Mouse (Mus musculus) large intestine, adult 2 months (tissue): ENCODE measurements around the gene Plekha6. TPM values are rescaled to one million over a fixed set of nuclear protein-coding genes. Genes with fewer than 3 reads are reported as not detected.

Source experiments
- DNase-seq: peaks from one replicate; pipeline ENCODE4 v3.0.0-alpha.2; 2012; ENCODE audit warnings: low read depth, low spot score
- WGBS: fragments of 180-500 bp; shearing (Covaris S2); methylation state at CpG from one replicate; pipeline ENCODE4 v1.1.7; 2018; 5-methylcytosine and 5-hydroxymethylcytosine counted together
- polyA plus RNA-seq: library from polyadenylated mRNA; depleted of rRNA; stranded (reverse); fragments of >200 nt; gene quantifications from 2 replicates; pipeline ENCODE4 v1.2.3, GENCODE M21; 2012

The Plekha6 gene
- polyA plus RNA-seq, 1 experiment, result 45.8 TPM

GRCm38 (mm10) chr1:133135808-133136207, 28.2 kb upstream of the Plekha6 start:
- no peak for DNase-seq
- WGBS, result 10% methylated on average over 5 of the region's 5 CpGs

DNA sequence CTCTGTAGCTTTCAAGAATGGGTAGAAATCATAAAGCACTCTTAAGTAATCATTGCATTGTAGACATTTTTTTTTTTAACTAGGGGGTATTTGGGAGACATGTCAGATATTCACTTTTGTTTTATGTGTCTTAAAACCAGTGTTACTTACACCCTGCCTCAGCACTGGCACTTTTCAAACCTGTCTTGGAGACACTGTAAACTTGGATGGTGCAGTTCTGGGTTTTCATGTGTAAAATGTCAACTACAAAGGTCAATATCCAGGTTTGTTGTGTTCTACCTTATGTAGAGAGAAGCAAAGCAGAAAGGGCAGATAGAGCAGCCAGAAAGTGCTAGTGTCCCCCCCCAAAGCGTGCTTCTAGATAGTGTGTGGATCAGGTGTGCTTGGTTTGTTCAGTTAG, 25.6 kb upstream of the Plekha6 start:
- WGBS, result 95% methylated on average over 1 of the region's 1 CpGs
- DNase-seq, result no peak

GRCm38 (mm10) chr1:133146014-133147009, 17.7 kb upstream of the Plekha6 start:
- 29% methylated on average over 22 of the region's 22 CpGs for WGBS
- DNase-seq, result peak; percentile 72

- no peak for DNase-seq
- 47% methylated on average over 5 of the region's 5 CpGs for WGBS
Measured at GRCm38 (mm10) chr1:133147324-133147723, 16.7 kb upstream of the Plekha6 start.

DNA sequence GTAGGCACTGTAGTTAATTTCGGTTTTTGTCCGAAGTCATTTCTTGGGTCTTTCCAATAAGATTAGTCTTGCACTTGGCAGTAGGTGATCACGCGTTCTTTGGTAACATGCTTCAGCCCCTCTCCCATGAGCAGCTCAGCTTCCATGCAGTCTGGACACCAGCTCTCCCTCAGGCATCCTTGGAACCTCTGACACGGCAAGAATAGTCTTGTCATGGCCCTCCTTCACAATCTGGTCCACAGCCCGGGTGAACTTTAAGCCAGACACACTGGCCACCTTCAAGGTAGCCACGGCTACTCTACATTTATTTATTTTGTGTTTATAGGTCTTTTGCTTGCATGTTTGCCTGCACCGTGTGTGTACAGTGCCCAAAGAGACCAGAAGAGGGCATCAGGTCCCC, 15.9 kb upstream of the Plekha6 start:
- DNase-seq, result no peak
- WGBS, result 93% methylated on average over 8 of the region's 8 CpGs

GRCm38 (mm10) chr1:133150556-133150955, 13.5 kb upstream of the Plekha6 start:
- 86% methylated on average over 2 of the region's 2 CpGs for WGBS
- no peak for DNase-seq

GRCm38 (mm10) chr1:133152213-133152612, 11.8 kb upstream of the Plekha6 start:
- WGBS, result 81% methylated on average over 3 of the region's 3 CpGs
- DNase-seq, result no peak

DNA sequence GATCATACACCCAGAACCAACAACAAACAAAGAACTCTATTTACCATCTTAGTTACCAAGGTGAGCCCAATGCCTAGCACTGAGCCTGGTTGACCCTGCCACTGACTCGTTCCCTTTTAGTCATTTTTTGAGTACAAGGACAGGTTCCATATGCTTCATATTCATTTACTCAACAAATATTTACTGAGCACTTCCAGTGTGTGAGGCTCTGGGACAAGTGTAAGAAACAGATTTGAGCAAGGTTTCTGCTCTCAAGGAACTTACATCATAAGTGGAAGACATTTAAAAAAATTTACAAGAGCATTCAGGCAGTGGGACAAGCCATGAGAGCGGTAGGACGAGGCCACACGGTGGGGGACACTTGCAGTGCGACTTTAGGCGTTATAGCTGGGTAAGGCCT, 8.7 kb upstream of the Plekha6 start:
- WGBS, result 76% methylated on average over 6 of the region's 6 CpGs
- DNase-seq, result no peak

DNA sequence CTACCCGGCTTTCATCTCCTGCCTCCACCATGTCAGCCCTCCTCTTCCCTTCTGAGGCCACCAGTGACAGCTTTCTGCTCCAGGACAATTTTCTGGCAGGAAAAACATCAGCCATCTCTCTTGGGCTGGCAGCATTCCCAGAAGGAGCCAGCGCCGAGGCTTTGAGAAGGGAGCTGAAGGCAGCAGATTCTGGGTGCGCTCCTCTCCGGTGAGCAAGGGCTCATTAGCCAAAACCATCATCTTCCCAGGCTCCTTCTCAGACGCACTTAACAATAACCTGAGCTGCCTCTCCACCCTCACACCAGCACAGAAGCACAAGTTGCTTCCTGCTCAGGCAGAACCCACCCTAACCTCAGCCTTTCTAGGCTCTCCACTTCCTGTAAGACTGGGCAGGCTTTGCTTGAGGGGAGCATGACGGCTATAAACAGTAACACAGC, 4.9 kb upstream of the Plekha6 start:
- 5% methylated on average over 7 of the region's 7 CpGs for WGBS
- DNase-seq, result no peak

- DNase-seq, result no peak
- WGBS, result 29% methylated on average over 4 of the region's 4 CpGs
Measured at GRCm38 (mm10) chr1:133161559-133161958, 2.5 kb upstream of the Plekha6 start.

DNA sequence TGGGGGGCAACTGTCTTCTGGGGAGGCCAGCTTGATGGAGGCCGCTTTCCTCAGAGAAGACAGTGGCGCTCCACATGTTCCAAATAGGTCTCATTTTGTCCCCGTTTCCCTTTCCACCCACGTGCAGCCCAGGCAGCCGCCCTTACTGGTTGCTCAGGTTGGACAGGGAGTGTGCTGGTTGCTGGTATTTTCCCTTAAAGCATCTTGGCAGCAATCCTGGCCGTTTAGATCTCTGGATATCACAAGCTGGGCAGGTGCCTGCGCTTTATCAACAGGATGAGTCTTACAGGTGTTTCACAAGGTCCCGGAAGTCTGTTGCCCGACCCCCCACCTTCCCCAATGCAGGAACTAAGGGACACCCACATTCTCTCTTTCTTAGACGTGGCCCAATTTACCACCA, 2.0 kb upstream of the Plekha6 start:
- DNase-seq, result no peak

DNA sequence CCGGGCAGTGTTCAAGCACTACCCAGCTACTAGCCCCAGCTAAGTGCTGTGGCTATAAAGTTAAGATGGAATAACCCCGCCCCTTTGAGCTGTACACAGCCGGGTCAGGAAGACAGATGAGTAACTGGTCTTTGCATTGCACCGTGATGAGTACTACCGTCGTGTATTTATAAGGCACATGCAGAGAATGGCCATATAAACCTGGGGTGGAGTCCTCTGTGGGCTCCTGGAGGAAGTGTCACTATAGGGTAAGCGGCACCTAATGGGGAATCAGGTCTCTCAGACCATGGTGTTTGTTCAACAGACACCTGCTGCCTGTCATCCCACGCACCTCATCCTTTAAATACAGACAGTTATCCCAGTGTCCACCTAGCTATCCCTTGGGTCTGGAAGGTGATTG, 1.0 kb upstream of the Plekha6 start:
- DNase-seq, result peak; percentile 73
- WGBS, result 18% methylated on average over 8 of the region's 8 CpGs

More for the DNA sequence above, 2.0 kb upstream of the Plekha6 start:
- 36% methylated on average over 10 of the region's 10 CpGs for WGBS

DNA sequence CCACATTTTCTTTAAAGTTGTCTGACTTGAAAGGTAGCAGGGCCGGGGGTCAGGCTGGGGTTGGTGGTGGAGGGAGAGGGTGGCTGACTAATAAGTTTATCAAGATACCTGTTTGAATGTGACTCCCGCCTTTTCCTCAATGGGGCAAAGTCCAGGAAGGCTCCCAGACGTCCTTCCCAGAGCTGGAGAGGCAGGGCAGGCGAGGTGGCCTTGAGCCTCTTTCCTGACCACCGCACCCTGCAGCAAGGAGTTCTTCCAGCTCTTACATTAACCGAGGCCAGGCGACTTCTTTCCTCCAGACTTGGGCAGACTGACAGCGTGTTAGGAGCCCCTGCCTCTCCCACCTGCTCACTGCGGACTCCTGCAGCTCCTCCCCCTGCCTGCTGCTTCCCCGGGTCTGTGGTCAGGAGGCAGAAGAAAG, 591 bp downstream of the Plekha6 start:
- 6% methylated on average over 10 of the region's 10 CpGs for WGBS
- peak; percentile 88 for DNase-seq

GRCm38 (mm10) chr1:133165111-133165510, 1.1 kb downstream of the Plekha6 start:
- WGBS, result 14% methylated on average over 11 of the region's 11 CpGs
- no peak for DNase-seq

GRCm38 (mm10) chr1:133168318-133169060, 4.5 kb downstream of the Plekha6 start:
- WGBS, result 21% methylated on average over 19 of the region's 19 CpGs
- DNase-seq, result no peak

- WGBS, result 89% methylated on average over 8 of the region's 8 CpGs
Measured at GRCm38 (mm10) chr1:133170196-133170595, 6.2 kb downstream of the Plekha6 start.

GRCm38 (mm10) chr1:133171357-133171756, 7.3 kb downstream of the Plekha6 start:
- DNase-seq, result no peak
- WGBS, result 79% methylated on average over 9 of the region's 9 CpGs

More at GRCm38 (mm10) chr1:133170196-133170595, 6.2 kb downstream of the Plekha6 start:
- DNase-seq, result no peak

- DNase-seq, result no peak
- 34% methylated on average over 6 of the region's 6 CpGs for WGBS
Measured at GRCm38 (mm10) chr1:133175150-133175549, 11.1 kb downstream of the Plekha6 start.

DNA sequence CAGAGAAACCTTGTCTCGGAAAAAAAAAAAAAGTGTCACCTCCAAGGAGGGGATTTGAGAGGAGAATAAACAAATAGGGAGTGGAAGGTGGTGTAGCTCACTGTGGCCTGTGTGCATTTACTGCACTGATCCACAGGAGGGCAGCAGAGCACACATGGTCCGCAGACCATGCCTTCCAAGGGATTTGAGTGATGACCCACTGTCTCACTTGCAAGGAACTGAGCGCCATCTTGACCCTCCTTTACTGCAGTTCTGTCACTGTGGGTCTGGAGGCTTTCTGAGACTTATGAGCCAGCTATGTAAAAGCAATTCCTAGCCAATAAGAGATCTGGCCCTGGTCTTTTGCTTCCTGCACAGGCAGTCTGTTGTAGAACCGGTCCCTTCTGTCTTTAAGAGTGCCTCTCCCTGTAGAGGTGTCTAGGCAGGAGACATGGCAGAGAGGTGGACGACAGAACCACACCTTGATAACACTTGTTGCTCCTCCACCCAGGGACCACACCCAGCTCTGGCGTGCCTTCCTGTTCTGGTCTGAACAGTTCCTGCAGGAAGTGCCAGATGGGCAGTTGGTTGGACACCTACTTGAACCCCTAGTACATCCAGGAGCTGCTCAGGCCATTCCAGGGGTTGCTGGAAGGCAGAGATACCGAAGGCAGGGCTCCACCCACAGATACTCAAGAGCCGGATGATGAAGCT, 13.6 kb downstream of the Plekha6 start:
- 20% methylated on average over 8 of the region's 8 CpGs for WGBS
- DNase-seq, result peak; percentile 79
